Mouse (Mus musculus): ENCODE measurements around the gene Hhipl1. TPM values are rescaled to one million over a fixed set of nuclear protein-coding genes. Genes with fewer than 3 reads are reported as not detected.

Gene Hhipl1
- polyA plus RNA-seq, 1 experiment = 1.0 TPM

- Histone ChIP-seq H3K27ac (ENCODE audit: control insufficient read depth, insufficient read depth, low read depth, low read length) (no peak overlapping the region), H3K4me1 (ENCODE audit: control insufficient read depth, insufficient read depth, low read length) (peaks cover under 1% of the 10 kb centered on the region; the same call in 1 of the 2 replicates)
- TF ChIP-seq CTCF (IDR thresholded peaks at IDR 0.05; ENCODE audit: control insufficient read depth, insufficient read depth, insufficient replicate concordance, low read depth, low read length) (no peak), POLR2A (IDR thresholded peaks at IDR 0.05; ENCODE audit: control insufficient read depth, low read depth, low read length) (no peak)
Measured at GRCm38 (mm10) chr12:108313244-108313772, 7.2 kb downstream of the Hhipl1 start.

GRCm38 (mm10) chr12:108315818-108316217 is 9.7 kb downstream of the Hhipl1 start:
- Histone ChIP-seq H3K36me3 (ENCODE audit: control insufficient read depth, insufficient read depth, low read length) (no peaks in the 10 kb centered on the region), H3K27me3 (ENCODE audit: control insufficient read depth, insufficient read depth, low read length) (no peaks in the 10 kb centered on the region)

More at GRCm38 (mm10) chr12:108313244-108313772, 7.2 kb downstream of the Hhipl1 start:
- Histone ChIP-seq H3K27me3 (ENCODE audit: control insufficient read depth, insufficient read depth, low read length) (no peaks in the 10 kb centered on the region), H3K4me3 (ENCODE audit: control insufficient read depth, low read depth, low read length) (no peak overlapping the region), H3K36me3 (ENCODE audit: control insufficient read depth, insufficient read depth, low read length) (no peaks in the 10 kb centered on the region)

GRCm38 (mm10) chr12:108316655-108317054 is 10.6 kb downstream of the Hhipl1 start:
- peaks cover 6% of the 10 kb centered on the region for H3K4me1 ChIP-seq (ENCODE audit: control insufficient read depth, insufficient read depth, low read length)
- TF ChIP-seq POLR2A (IDR thresholded peaks at IDR 0.05; ENCODE audit: control insufficient read depth, low read depth, low read length) = no peak
- no peak for TF ChIP-seq CTCF (IDR thresholded peaks at IDR 0.05; ENCODE audit: control insufficient read depth, insufficient read depth, insufficient replicate concordance, low read depth, low read length)

More at GRCm38 (mm10) chr12:108315818-108316217, 9.7 kb downstream of the Hhipl1 start:
- H3K4me3 ChIP-seq (ENCODE audit: control insufficient read depth, low read depth, low read length) = no peak overlapping the region
- H3K27ac ChIP-seq (ENCODE audit: control insufficient read depth, insufficient read depth, low read depth, low read length) = no peak overlapping the region
- H3K4me1 ChIP-seq (ENCODE audit: control insufficient read depth, insufficient read depth, low read length) = peaks cover 6% of the 10 kb centered on the region
- TF ChIP-seq CTCF (IDR thresholded peaks at IDR 0.05; ENCODE audit: control insufficient read depth, insufficient read depth, insufficient replicate concordance, low read depth, low read length) (no peak), POLR2A (IDR thresholded peaks at IDR 0.05; ENCODE audit: control insufficient read depth, low read depth, low read length) (no peak)

GRCm38 (mm10) chr12:108317201-108317738 is 11.2 kb downstream of the Hhipl1 start:
- H3K36me3 ChIP-seq (ENCODE audit: control insufficient read depth, insufficient read depth, low read length) = no peaks in the 10 kb centered on the region
- no peak overlapping the region for H3K27ac ChIP-seq (ENCODE audit: control insufficient read depth, insufficient read depth, low read depth, low read length)
- no peak overlapping the region for H3K4me3 ChIP-seq (ENCODE audit: control insufficient read depth, low read depth, low read length)
- H3K4me1 ChIP-seq (ENCODE audit: control insufficient read depth, insufficient read depth, low read length) = peaks cover 6% of the 10 kb centered on the region
- TF ChIP-seq POLR2A (IDR thresholded peaks at IDR 0.05; ENCODE audit: control insufficient read depth, low read depth, low read length) (no peak), CTCF (IDR thresholded peaks at IDR 0.05; ENCODE audit: control insufficient read depth, insufficient read depth, insufficient replicate concordance, low read depth, low read length) (no peak)
- no peaks in the 10 kb centered on the region for H3K27me3 ChIP-seq (ENCODE audit: control insufficient read depth, insufficient read depth, low read length)

More at GRCm38 (mm10) chr12:108316655-108317054, 10.6 kb downstream of the Hhipl1 start:
- no peak overlapping the region for H3K27ac ChIP-seq (ENCODE audit: control insufficient read depth, insufficient read depth, low read depth, low read length)
- no peaks in the 10 kb centered on the region for H3K27me3 ChIP-seq (ENCODE audit: control insufficient read depth, insufficient read depth, low read length)
- H3K36me3 ChIP-seq (ENCODE audit: control insufficient read depth, insufficient read depth, low read length) = no peaks in the 10 kb centered on the region
- H3K4me3 ChIP-seq (ENCODE audit: control insufficient read depth, low read depth, low read length) = no peak overlapping the region

GRCm38 (mm10) chr12:108317826-108318430 is 11.9 kb downstream of the Hhipl1 start:
- no peaks in the 10 kb centered on the region for H3K36me3 ChIP-seq (ENCODE audit: control insufficient read depth, insufficient read depth, low read length)
- TF ChIP-seq POLR2A (IDR thresholded peaks at IDR 0.05; ENCODE audit: control insufficient read depth, low read depth, low read length) (no peak), CTCF (IDR thresholded peaks at IDR 0.05; ENCODE audit: control insufficient read depth, insufficient read depth, insufficient replicate concordance, low read depth, low read length) (no peak)
- H3K4me1 ChIP-seq (ENCODE audit: control insufficient read depth, insufficient read depth, low read length) = peaks cover 6% of the 10 kb centered on the region
- H3K27ac ChIP-seq (ENCODE audit: control insufficient read depth, insufficient read depth, low read depth, low read length) = no peak overlapping the region
- no peak overlapping the region for H3K4me3 ChIP-seq (ENCODE audit: control insufficient read depth, low read depth, low read length)
- no peaks in the 10 kb centered on the region for H3K27me3 ChIP-seq (ENCODE audit: control insufficient read depth, insufficient read depth, low read length)

GRCm38 (mm10) chr12:108318499-108318898 is 12.4 kb downstream of the Hhipl1 start:
- Histone ChIP-seq H3K27me3 (ENCODE audit: control insufficient read depth, insufficient read depth, low read length) (no peaks in the 10 kb centered on the region), H3K4me3 (ENCODE audit: control insufficient read depth, low read depth, low read length) (no peak overlapping the region), H3K27ac (ENCODE audit: control insufficient read depth, insufficient read depth, low read depth, low read length) (no peak overlapping the region), H3K4me1 (ENCODE audit: control insufficient read depth, insufficient read depth, low read length) (peaks cover 6% of the 10 kb centered on the region), H3K36me3 (ENCODE audit: control insufficient read depth, insufficient read depth, low read length) (no peaks in the 10 kb centered on the region)
- TF ChIP-seq CTCF (IDR thresholded peaks at IDR 0.05; ENCODE audit: control insufficient read depth, insufficient read depth, insufficient replicate concordance, low read depth, low read length) (no peak), POLR2A (IDR thresholded peaks at IDR 0.05; ENCODE audit: control insufficient read depth, low read depth, low read length) (no peak)

- no peaks in the 10 kb centered on the region for H3K27me3 ChIP-seq (ENCODE audit: control insufficient read depth, insufficient read depth, low read length)
- peaks cover 6% of the 10 kb centered on the region for H3K4me1 ChIP-seq (ENCODE audit: control insufficient read depth, insufficient read depth, low read length)
Measured at GRCm38 (mm10) chr12:108320096-108320495, 14.0 kb downstream of the Hhipl1 start.

More at GRCm38 (mm10) chr12:108320096-108320495, 14.0 kb downstream of the Hhipl1 start:
- H3K4me3 ChIP-seq (ENCODE audit: control insufficient read depth, low read depth, low read length) = no peak overlapping the region
- TF ChIP-seq CTCF (IDR thresholded peaks at IDR 0.05; ENCODE audit: control insufficient read depth, insufficient read depth, insufficient replicate concordance, low read depth, low read length) (no peak), POLR2A (IDR thresholded peaks at IDR 0.05; ENCODE audit: control insufficient read depth, low read depth, low read length) (no peak)
- H3K36me3 ChIP-seq (ENCODE audit: control insufficient read depth, insufficient read depth, low read length) = no peaks in the 10 kb centered on the region
- H3K27ac ChIP-seq (ENCODE audit: control insufficient read depth, insufficient read depth, low read depth, low read length) = no peak overlapping the region
